Mouse (Mus musculus): ENCODE results near the gene Hes3. TPM values are rescaled to one million over a fixed set of nuclear protein-coding genes. Genes with fewer than 3 reads are reported as not detected.

Hes3 gene
- polyA plus RNA-seq, 1 experiment from 2014 or later: not detected

GRCm38 (mm10) chr4:152266236-152266895 lies 25.1 kb downstream of the Hes3 start:
- Histone ChIP-seq H3K9ac (0 out of 2 replicates have a peak overlapping the region, but pooled peaks have one; percentile 22), H3K27me3 (no peaks in the 10 kb centered on the region), H3K36me3 (no peaks in the 10 kb centered on the region), H3K4me1 (peaks cover 52% of the 10 kb centered on the region), H3K9me3 (no peaks in the 10 kb centered on the region), H3K4me2 (no peak overlapping the region), H3K4me3 (no peak overlapping the region), H3K27ac (no peak overlapping the region)
- 53% methylated on average over 10 of the region's 10 CpGs for WGBS
- no peak for ATAC-seq (ENCODE audit: insufficient number of reproducible peaks, insufficient read depth, low FRiP score, low TSS enrichment, low read depth)

GRCm38 (mm10) chr4:152265791-152266190 lies 25.7 kb downstream of the Hes3 start:
- 62% methylated on average over 5 of the region's 5 CpGs for WGBS
- H3K4me2 ChIP-seq: no peak overlapping the region
- H3K27me3 ChIP-seq: no peaks in the 10 kb centered on the region
- H3K36me3 ChIP-seq: no peaks in the 10 kb centered on the region
- H3K27ac ChIP-seq: peak overlapping the region; percentile 44; the same call in 1 of the 2 replicates
- no peak overlapping the region for H3K9ac ChIP-seq
- peaks cover 47% of the 10 kb centered on the region for H3K4me1 ChIP-seq
- no peaks in the 10 kb centered on the region for H3K9me3 ChIP-seq
- ATAC-seq (ENCODE audit: insufficient number of reproducible peaks, insufficient read depth, low FRiP score, low TSS enrichment, low read depth): no peak
- no peak overlapping the region for H3K4me3 ChIP-seq

- Histone ChIP-seq H3K9me3 (no peaks in the 10 kb centered on the region), H3K27me3 (no peaks in the 10 kb centered on the region), H3K4me1 (peaks cover 44% of the 10 kb centered on the region), H3K4me2 (no peak overlapping the region), H3K9ac (no peak overlapping the region), H3K27ac (no peak overlapping the region), H3K4me3 (no peak overlapping the region), H3K36me3 (peaks cover 3% of the 10 kb centered on the region; the same call in 1 of the 2 replicates)
- WGBS: 87% methylated on average over 9 of the region's 9 CpGs
- ATAC-seq (ENCODE audit: insufficient number of reproducible peaks, insufficient read depth, low FRiP score, low TSS enrichment, low read depth): no peak
These were observed 26.4 kb downstream of the Hes3 start for GRCm38 (mm10) chr4:152264867-152265568.

GRCm38 (mm10) chr4:152264177-152264530 lies 27.3 kb downstream of the Hes3 start:
- Histone ChIP-seq H3K9me3 (no peaks in the 10 kb centered on the region), H3K27ac (no peak overlapping the region), H3K36me3 (peaks cover 5% of the 10 kb centered on the region; the same call in 1 of the 2 replicates), H3K4me2 (0 out of 2 replicates have a peak overlapping the region, but pooled peaks have one; percentile 16), H3K9ac (no peak overlapping the region), H3K27me3 (no peaks in the 10 kb centered on the region), H3K4me1 (peaks cover 44% of the 10 kb centered on the region), H3K4me3 (no peak overlapping the region)
- no peak for ATAC-seq (ENCODE audit: insufficient number of reproducible peaks, insufficient read depth, low FRiP score, low TSS enrichment, low read depth)
- 50% methylated on average over 4 of the region's 4 CpGs for WGBS

- Histone ChIP-seq H3K4me1 (peaks cover 44% of the 10 kb centered on the region), H3K36me3 (peaks cover 5% of the 10 kb centered on the region; the same call in 1 of the 2 replicates), H3K27ac (no peak overlapping the region), H3K9me3 (no peaks in the 10 kb centered on the region), H3K9ac (no peak overlapping the region), H3K27me3 (no peaks in the 10 kb centered on the region), H3K4me3 (no peak overlapping the region), H3K4me2 (0 out of 2 replicates have a peak overlapping the region, but pooled peaks have one; percentile 16)
- 27% methylated on average over 10 of the region's 10 CpGs for WGBS
- no peak for ATAC-seq (ENCODE audit: insufficient number of reproducible peaks, insufficient read depth, low FRiP score, low TSS enrichment, low read depth)
These were observed 27.8 kb downstream of the Hes3 start for GRCm38 (mm10) chr4:152263512-152264176.

GRCm38 (mm10) chr4:152263089-152263488 lies 28.4 kb downstream of the Hes3 start:
- 49% methylated on average over 9 of the region's 9 CpGs for WGBS
- Histone ChIP-seq H3K4me2 (no peak overlapping the region), H3K27ac (no peak overlapping the region), H3K9ac (no peak overlapping the region), H3K4me1 (peaks cover 44% of the 10 kb centered on the region), H3K4me3 (no peak overlapping the region), H3K36me3 (peaks cover 5% of the 10 kb centered on the region; the same call in 1 of the 2 replicates), H3K9me3 (no peaks in the 10 kb centered on the region), H3K27me3 (no peaks in the 10 kb centered on the region)
- ATAC-seq (ENCODE audit: insufficient number of reproducible peaks, insufficient read depth, low FRiP score, low TSS enrichment, low read depth): no peak

GRCm38 (mm10) chr4:152262187-152262586 lies 29.3 kb downstream of the Hes3 start:
- Histone ChIP-seq H3K4me3 (no peak overlapping the region), H3K36me3 (peaks cover 5% of the 10 kb centered on the region; the same call in 1 of the 2 replicates), H3K4me2 (no peak overlapping the region), H3K9me3 (no peaks in the 10 kb centered on the region), H3K27ac (no peak overlapping the region), H3K9ac (no peak overlapping the region), H3K4me1 (peaks cover 40% of the 10 kb centered on the region), H3K27me3 (no peaks in the 10 kb centered on the region)
- no peak for ATAC-seq (ENCODE audit: insufficient number of reproducible peaks, insufficient read depth, low FRiP score, low TSS enrichment, low read depth)
- 52% methylated on average over 9 of the region's 9 CpGs for WGBS

- no peaks in the 10 kb centered on the region for H3K27me3 ChIP-seq
- peaks cover 46% of the 10 kb centered on the region for H3K4me1 ChIP-seq
- WGBS: 93% methylated on average over 8 of the region's 8 CpGs
- no peak for ATAC-seq (ENCODE audit: insufficient number of reproducible peaks, insufficient read depth, low FRiP score, low TSS enrichment, low read depth)
- no peak overlapping the region for H3K27ac ChIP-seq
- H3K4me3 ChIP-seq: no peak overlapping the region
- H3K36me3 ChIP-seq: peaks cover 5% of the 10 kb centered on the region; the same call in 1 of the 2 replicates
- no peak overlapping the region for H3K4me2 ChIP-seq
- H3K9me3 ChIP-seq: no peaks in the 10 kb centered on the region
- no peak overlapping the region for H3K9ac ChIP-seq
These were observed 31.0 kb downstream of the Hes3 start for GRCm38 (mm10) chr4:152260451-152260850.

- H3K27ac ChIP-seq: 0 out of 2 replicates have a peak overlapping the region, but pooled peaks have one; percentile 7
- H3K9me3 ChIP-seq: no peaks in the 10 kb centered on the region
- WGBS: 48% methylated on average over 6 of the region's 6 CpGs
These were observed 34.4 kb downstream of the Hes3 start for GRCm38 (mm10) chr4:152257070-152257469.

GRCm38 (mm10) chr4:152253183-152253759 lies 38.2 kb downstream of the Hes3 start:
- no peaks in the 10 kb centered on the region for H3K27me3 ChIP-seq
- H3K9ac ChIP-seq: no peak overlapping the region
- H3K36me3 ChIP-seq: no peaks in the 10 kb centered on the region
- H3K4me2 ChIP-seq: no peak overlapping the region
- peaks cover 11% of the 10 kb centered on the region; the same call in 1 of the 2 replicates for H3K4me1 ChIP-seq
- no peak overlapping the region for H3K4me3 ChIP-seq
- 63% methylated on average over 9 of the region's 9 CpGs for WGBS
- H3K9me3 ChIP-seq: no peaks in the 10 kb centered on the region
- no peak for ATAC-seq (ENCODE audit: insufficient number of reproducible peaks, insufficient read depth, low FRiP score, low TSS enrichment, low read depth)
- H3K27ac ChIP-seq: no peak overlapping the region

More at GRCm38 (mm10) chr4:152257070-152257469, 34.4 kb downstream of the Hes3 start:
- Histone ChIP-seq H3K9ac (no peak overlapping the region), H3K4me1 (peaks cover 19% of the 10 kb centered on the region), H3K4me3 (no peak overlapping the region), H3K36me3 (peaks cover 5% of the 10 kb centered on the region; the same call in 1 of the 2 replicates), H3K4me2 (no peak overlapping the region), H3K27me3 (no peaks in the 10 kb centered on the region)
- ATAC-seq (ENCODE audit: insufficient number of reproducible peaks, insufficient read depth, low FRiP score, low TSS enrichment, low read depth): no peak

GRCm38 (mm10) chr4:152250615-152251014 lies 40.8 kb downstream of the Hes3 start:
- Histone ChIP-seq H3K27ac (no peak overlapping the region), H3K27me3 (no peaks in the 10 kb centered on the region), H3K4me2 (no peak overlapping the region), H3K4me3 (no peak overlapping the region), H3K36me3 (no peaks in the 10 kb centered on the region), H3K4me1 (0 out of 2 replicates have a peak, but pooled peaks cover 5% of the 10 kb centered on the region), H3K9me3 (no peaks in the 10 kb centered on the region), H3K9ac (no peak overlapping the region)
- no peak for ATAC-seq (ENCODE audit: insufficient number of reproducible peaks, insufficient read depth, low FRiP score, low TSS enrichment, low read depth)
- 86% methylated on average over 6 of the region's 6 CpGs for WGBS

All from embryonic facial prominence, embryonic 13.5 days (tissue).